Mouse (Mus musculus): ENCODE data around the gene Heg1.

- TF ChIP-seq POLR2A (IDR thresholded peaks at IDR 0.05; ENCODE audit: low read depth, low read length) (no peak), CTCF (conservative IDR thresholded peaks at IDR 0.05; ENCODE audit: insufficient read depth, insufficient read length, low read depth, low read length) (no peak)
These were observed at the start of gene Heg1 for GRCm38 (mm10) chr16:33684162-33684702.
